Mouse (Mus musculus): ENCODE data around the gene Pkp3. TPM values are rescaled to one million over a fixed set of nuclear protein-coding genes. Genes with fewer than 3 reads are reported as not detected.

Gene Pkp3
- polyA plus RNA-seq, 1 experiment from 2014 or later = 3.1 TPM

DNA sequence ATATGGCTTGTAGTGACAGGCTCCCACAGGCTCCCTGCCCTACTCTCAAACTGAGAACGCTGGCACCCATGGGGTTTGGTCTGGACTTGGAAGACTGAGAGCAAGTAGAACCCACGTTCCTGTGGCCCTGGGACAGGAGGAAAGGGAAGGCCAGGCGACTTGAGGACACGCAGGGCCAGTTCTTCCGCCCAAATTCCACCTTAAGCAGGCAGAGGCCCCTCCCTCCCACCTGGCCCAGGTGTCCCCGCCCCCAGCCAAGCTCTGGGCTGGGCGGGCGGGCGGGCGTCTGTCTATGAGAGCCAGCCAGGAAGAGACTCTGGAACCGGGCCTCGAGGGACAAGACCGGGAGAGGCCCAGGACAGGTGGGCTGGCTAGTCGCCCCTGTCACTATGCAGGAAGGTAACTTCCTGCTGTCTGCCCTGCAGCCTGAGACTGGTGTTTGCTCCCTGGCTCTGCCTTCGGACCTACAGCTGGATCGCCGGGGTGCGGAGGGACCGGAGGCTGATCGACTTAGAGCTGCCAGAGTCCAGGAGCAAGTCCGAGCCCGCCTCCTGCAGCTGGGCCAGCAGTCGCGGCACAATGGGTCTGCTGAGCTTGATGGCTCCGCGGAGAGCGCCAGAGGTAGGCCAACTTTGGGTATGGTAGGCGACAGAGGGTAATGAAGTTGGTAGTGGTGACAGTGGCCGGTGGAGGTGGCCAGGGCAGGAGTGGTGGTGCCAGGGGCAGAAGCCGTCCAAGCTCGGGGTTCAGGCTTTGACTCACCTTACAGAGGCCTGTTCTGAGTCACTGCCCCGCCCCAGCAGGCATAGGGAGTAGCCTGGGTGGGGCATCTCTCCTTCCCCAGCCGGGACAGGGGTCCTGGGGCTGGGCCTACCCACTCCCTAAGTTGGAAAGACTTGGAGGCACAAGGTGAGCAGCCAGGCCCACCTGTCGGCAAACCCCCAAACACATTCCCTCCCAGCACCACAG, 1.7 kb downstream of the Pkp3 start:
- Histone ChIP-seq H3K4me1 (no peaks in the 10 kb centered on the region), H3K27ac (no peak overlapping the region), H3K27me3 (replicated peaks) (peaks cover 18% of the 10 kb centered on the region), H3K9ac (no peak overlapping the region), H3K36me3 (no peaks in the 10 kb centered on the region), H3K4me3 (no peak overlapping the region), H3K4me2 (replicated peaks) (no peak overlapping the region), H3K9me3 (no peaks in the 10 kb centered on the region)
- WGBS = 23% methylated on average over 34 of the region's 34 CpGs
- no peak for ATAC-seq (ENCODE audit: low FRiP score, low read depth)

DNA sequence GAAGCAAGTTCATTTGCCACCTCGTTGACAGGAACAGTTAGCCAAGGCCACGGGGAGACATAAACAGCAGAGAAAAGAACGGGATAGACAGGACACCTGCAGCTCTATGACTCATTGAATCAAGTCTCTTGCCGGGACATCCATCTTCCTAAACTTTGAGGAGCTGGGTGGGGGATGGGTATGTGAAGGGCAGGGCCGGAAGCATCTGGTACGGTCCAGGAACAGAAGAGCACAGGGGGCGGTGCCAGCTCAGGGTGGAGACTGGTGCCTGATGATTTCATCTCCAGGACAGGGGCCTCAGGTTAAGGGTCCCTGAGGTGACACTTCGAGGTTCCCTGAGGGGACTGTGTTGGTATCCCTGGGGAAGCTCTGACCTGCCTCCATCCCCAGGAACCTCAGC, 9.9 kb downstream of the Pkp3 start:
- Histone ChIP-seq H3K36me3 (no peaks in the 10 kb centered on the region), H3K27ac (no peak overlapping the region), H3K9me3 (no peaks in the 10 kb centered on the region), H3K4me3 (no peak overlapping the region), H3K27me3 (replicated peaks) (peaks cover 44% of the 10 kb centered on the region), H3K9ac (no peak overlapping the region), H3K4me1 (peaks cover 8% of the 10 kb centered on the region; the same call in 1 of the 2 replicates), H3K4me2 (replicated peaks) (peak overlapping the region; percentile 37; the same call in 1 of the 2 replicates)
- no peak for ATAC-seq (ENCODE audit: low FRiP score, low read depth)
- WGBS = 38% methylated on average over 8 of the region's 8 CpGs

DNA sequence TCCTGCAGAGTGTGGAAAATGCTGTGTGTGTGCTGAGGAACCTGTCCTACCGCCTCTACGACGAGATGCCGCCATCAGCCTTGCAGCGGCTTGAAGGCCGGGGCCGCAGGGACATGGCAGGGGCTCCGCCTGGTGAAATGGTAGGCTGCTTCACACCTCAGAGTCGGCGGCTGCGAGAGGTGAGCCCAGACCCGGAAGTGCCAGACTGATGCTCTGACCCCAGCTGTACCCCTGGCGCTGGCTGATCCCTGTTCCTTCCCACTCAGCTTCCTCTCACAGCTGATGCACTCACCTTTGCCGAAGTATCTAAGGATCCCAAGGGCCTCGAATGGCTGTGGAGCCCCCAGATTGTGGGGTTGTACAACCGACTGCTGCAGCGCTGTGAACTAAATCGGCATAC, 10.5 kb downstream of the Pkp3 start:
- H3K36me3 ChIP-seq = no peaks in the 10 kb centered on the region
- no peaks in the 10 kb centered on the region for H3K9me3 ChIP-seq
- peaks cover 44% of the 10 kb centered on the region for H3K27me3 ChIP-seq (replicated peaks)
- ATAC-seq (ENCODE audit: low FRiP score, low read depth) = no peak
- no peak overlapping the region for H3K27ac ChIP-seq
- peak overlapping the region; percentile 37 for H3K4me2 ChIP-seq (replicated peaks)
- H3K9ac ChIP-seq = no peak overlapping the region
- peaks cover 8% of the 10 kb centered on the region; the same call in 1 of the 2 replicates for H3K4me1 ChIP-seq
- WGBS = 15% methylated on average over 18 of the region's 18 CpGs
- no peak overlapping the region for H3K4me3 ChIP-seq

DNA sequence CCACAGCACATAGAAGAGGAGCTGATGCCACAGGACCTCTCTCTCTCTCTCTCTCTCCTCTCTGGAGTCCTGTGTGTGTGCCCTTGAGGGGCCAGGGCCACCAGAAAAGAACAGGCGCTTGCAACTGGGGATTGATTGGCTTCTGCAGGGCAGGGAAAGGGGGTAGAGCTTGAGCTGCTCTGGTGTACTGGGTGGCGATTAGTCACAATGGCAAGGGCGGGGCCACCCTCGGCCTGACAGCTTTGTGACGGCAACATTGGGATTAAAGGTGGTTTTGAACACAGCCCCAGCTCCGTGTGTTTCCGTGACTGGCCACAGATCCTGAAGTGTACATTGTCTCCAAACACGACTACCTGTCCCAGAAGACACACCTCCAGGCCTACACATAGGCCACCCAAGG, 12.2 kb downstream of the Pkp3 start:
- 63% methylated on average over 8 of the region's 8 CpGs for WGBS
- Histone ChIP-seq H3K36me3 (no peaks in the 10 kb centered on the region), H3K4me3 (no peak overlapping the region), H3K9ac (no peak overlapping the region), H3K4me2 (replicated peaks) (no peak overlapping the region), H3K27me3 (replicated peaks) (peaks cover 44% of the 10 kb centered on the region), H3K9me3 (no peaks in the 10 kb centered on the region), H3K27ac (no peak overlapping the region), H3K4me1 (peaks cover 12% of the 10 kb centered on the region; the same call in 1 of the 2 replicates)
- no peak for ATAC-seq (ENCODE audit: low FRiP score, low read depth)

DNA sequence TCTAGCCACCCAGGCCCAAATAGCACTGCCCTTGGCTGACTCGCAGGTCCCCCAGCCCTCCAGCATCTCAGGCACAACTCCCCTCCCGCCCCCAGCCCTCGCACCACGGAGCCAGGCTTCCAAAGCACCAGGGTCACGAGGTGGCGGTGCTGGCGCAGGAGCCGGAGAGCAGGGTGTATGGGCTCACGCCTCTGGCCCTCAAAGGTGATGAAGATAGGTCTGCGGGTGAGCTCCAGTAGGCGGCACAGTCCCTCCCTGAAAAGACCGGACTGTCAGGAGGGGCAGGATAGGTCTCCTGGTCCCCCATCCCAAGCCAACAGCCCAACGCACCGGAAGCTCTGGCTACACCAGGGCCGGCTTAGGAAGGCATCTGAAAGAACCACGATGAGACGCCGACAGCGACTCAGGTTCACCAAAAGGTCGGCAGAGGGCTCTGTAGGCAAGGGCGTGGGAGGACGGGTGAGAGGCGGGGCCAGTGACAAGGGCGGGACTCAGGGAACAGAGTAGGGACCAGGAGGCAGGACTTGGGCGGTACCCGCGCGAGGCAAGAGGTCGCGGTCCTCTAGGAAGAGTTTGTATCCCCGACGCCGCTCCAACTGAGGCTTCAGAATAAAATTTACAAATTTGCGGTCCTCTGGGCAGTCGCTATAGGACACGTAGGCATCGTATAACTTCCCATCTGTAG, 14.2 kb downstream of the Pkp3 start:
- ATAC-seq (ENCODE audit: low FRiP score, low read depth) = peak; percentile 74
- H3K4me1 ChIP-seq = peaks cover 12% of the 10 kb centered on the region; the same call in 1 of the 2 replicates

DNA sequence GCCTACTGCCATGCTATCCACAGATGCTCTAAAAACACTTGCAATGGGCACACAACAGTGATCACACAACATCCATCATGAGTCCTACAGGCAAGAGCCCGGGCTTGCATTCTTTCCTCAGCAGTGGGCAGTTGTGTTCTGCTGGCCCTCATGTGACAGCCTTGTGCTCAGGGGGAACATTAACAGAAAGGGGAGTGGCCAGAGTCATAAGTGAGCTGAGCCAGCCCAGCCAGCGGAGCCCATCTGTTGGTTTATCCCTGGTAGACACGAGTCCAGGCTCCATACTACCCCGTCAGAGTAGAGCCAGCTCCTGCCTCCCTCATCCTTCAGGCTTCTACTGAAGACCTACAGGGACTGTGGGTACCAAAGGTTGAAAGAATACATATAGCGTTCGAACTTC, 15.9 kb downstream of the Pkp3 start:
- 75% methylated on average over 6 of the region's 6 CpGs for WGBS
- no peaks in the 10 kb centered on the region for H3K36me3 ChIP-seq
- H3K9ac ChIP-seq = no peak overlapping the region
- H3K27me3 ChIP-seq (replicated peaks) = peaks cover 34% of the 10 kb centered on the region
- no peak overlapping the region for H3K4me2 ChIP-seq (replicated peaks)
- 0 out of 2 replicates have a peak, but pooled peaks cover 4% of the 10 kb centered on the region for H3K4me1 ChIP-seq
- no peak overlapping the region for H3K27ac ChIP-seq
- no peaks in the 10 kb centered on the region for H3K9me3 ChIP-seq
- no peak overlapping the region for H3K4me3 ChIP-seq
- no peak for ATAC-seq (ENCODE audit: low FRiP score, low read depth)

More for the DNA sequence above, 14.2 kb downstream of the Pkp3 start:
- H3K9ac ChIP-seq = no peak overlapping the region
- 5% methylated on average over 37 of the region's 37 CpGs for WGBS
- peak overlapping the region; percentile 56 for H3K4me2 ChIP-seq (replicated peaks)
- peak overlapping the region; percentile 7; the same call in 1 of the 2 replicates for H3K4me3 ChIP-seq
- peaks cover 41% of the 10 kb centered on the region for H3K27me3 ChIP-seq (replicated peaks)
- H3K9me3 ChIP-seq = no peaks in the 10 kb centered on the region
- H3K27ac ChIP-seq = no peak overlapping the region
- H3K36me3 ChIP-seq = no peaks in the 10 kb centered on the region

DNA sequence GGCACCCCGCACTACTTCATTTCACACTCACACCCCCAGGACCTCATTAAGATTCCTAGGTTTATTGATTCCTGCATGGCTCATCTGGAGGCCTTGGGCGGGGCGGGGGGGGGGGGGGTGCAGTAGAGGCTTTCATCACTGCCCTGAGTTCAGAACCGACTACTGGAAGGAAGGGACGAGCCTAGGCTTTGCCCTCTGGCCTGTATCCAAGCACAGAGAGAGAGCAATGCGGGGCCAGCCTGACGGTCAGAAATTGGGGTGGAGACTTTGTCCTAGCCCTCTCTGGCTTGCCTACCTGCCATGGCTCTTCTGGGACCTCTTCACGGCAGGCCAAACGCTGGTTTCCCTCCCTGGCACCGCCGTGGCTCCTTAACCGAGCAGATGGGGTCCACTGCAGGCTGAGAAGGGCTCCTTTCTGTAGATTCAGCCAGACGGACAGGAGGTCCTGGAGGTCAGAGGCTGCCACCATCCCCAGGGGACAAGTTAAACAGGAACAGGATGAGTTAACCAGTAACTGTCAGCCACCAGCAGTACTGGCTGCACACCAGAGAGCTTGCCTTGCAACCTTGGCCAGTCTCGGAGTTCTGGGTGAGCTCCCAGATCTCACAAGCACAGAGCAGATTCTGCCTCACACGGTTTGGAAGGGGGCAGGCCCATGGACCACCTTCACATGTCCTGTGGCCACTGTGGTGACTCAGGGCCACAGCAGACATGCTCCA, 16.6 kb downstream of the Pkp3 start:
- ATAC-seq (ENCODE audit: low FRiP score, low read depth) = no peak
- Histone ChIP-seq H3K9ac (no peak overlapping the region), H3K27me3 (replicated peaks) (peaks cover 34% of the 10 kb centered on the region), H3K36me3 (no peaks in the 10 kb centered on the region), H3K27ac (no peak overlapping the region), H3K9me3 (no peaks in the 10 kb centered on the region), H3K4me1 (peaks cover 6% of the 10 kb centered on the region), H3K4me3 (no peak overlapping the region), H3K4me2 (replicated peaks) (no peak overlapping the region)
- WGBS = 60% methylated on average over 15 of the region's 15 CpGs

DNA sequence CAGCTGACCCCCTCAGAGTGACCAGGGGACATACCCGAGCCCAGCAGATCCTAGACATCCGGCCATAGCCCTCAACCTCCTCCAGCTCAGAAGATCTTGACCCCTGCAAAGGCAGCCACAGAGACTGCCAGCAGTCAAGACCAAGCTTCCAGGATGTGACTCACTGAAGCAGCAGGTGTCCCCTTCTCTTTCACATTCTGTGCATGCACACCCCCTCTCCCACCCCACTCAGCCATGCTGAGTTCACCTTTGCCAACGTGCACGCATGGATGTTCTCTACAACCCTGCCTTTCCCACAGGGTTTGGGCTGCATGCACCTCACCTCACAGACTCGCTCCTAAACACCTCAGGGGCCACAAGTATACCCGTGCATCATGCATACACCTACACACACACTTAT, 18.0 kb downstream of the Pkp3 start:
- no peak for ATAC-seq (ENCODE audit: low FRiP score, low read depth)
- Histone ChIP-seq H3K4me3 (no peak overlapping the region), H3K36me3 (no peaks in the 10 kb centered on the region), H3K27me3 (replicated peaks) (peaks cover 34% of the 10 kb centered on the region), H3K4me2 (replicated peaks) (no peak overlapping the region), H3K9ac (no peak overlapping the region), H3K4me1 (peaks cover 14% of the 10 kb centered on the region), H3K27ac (no peak overlapping the region), H3K9me3 (no peaks in the 10 kb centered on the region)
- WGBS = 80% methylated on average over 6 of the region's 6 CpGs

DNA sequence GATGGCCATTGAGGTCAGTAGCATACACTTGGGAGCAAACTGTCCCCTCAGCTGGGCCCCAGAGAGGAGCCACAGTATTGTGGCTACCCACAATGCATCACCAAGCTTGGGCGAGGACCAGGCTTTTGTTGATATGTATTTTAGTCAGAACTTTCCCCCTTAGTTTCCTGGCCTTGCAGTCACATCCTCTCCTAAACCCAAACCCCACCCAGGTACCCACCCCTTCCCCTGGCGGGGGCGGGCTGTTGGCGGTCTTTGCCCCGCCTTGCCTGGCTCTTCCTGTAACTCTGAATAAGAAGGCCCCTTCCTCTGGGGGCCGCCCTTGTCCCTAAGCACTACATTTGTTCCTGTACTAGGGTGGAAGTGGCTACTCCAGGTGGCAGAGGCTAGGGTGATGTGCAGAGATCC, 18.6 kb downstream of the Pkp3 start:
- Histone ChIP-seq H3K9ac (no peak overlapping the region), H3K4me3 (no peak overlapping the region), H3K4me1 (peaks cover 14% of the 10 kb centered on the region), H3K9me3 (no peaks in the 10 kb centered on the region), H3K36me3 (no peaks in the 10 kb centered on the region), H3K27me3 (replicated peaks) (peaks cover 39% of the 10 kb centered on the region), H3K4me2 (replicated peaks) (no peak overlapping the region), H3K27ac (no peak overlapping the region)
- WGBS = 55% methylated on average over 6 of the region's 6 CpGs
- no peak for ATAC-seq (ENCODE audit: low FRiP score, low read depth)

DNA sequence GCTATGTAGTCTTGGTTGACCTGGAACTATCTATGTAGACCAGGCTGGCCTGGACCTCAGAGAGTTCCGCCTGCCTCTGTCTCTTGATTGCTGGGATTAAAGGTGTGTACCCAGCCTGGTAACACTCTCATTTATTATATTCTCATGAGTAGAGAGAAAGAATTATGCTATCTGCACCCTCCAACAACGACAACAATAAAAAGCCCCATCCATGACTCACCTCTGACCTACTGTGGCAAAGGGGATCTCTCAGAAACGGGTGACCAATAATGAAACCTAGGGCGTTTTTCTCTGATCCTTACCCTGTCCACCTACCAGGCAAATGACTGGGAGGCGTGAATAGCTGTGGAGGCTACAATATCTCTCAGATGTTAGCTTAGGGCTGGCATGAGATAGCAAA, 19.2 kb downstream of the Pkp3 start:
- no peak overlapping the region for H3K4me2 ChIP-seq (replicated peaks)
- WGBS = 84% methylated on average over 5 of the region's 5 CpGs
- H3K36me3 ChIP-seq = no peaks in the 10 kb centered on the region
- H3K9ac ChIP-seq = no peak overlapping the region
- no peak for ATAC-seq (ENCODE audit: low FRiP score, low read depth)
- H3K27me3 ChIP-seq (replicated peaks) = peaks cover 42% of the 10 kb centered on the region
- H3K4me3 ChIP-seq = no peak overlapping the region
- H3K27ac ChIP-seq = no peak overlapping the region
- H3K9me3 ChIP-seq = no peaks in the 10 kb centered on the region
- H3K4me1 ChIP-seq = peaks cover 14% of the 10 kb centered on the region

DNA sequence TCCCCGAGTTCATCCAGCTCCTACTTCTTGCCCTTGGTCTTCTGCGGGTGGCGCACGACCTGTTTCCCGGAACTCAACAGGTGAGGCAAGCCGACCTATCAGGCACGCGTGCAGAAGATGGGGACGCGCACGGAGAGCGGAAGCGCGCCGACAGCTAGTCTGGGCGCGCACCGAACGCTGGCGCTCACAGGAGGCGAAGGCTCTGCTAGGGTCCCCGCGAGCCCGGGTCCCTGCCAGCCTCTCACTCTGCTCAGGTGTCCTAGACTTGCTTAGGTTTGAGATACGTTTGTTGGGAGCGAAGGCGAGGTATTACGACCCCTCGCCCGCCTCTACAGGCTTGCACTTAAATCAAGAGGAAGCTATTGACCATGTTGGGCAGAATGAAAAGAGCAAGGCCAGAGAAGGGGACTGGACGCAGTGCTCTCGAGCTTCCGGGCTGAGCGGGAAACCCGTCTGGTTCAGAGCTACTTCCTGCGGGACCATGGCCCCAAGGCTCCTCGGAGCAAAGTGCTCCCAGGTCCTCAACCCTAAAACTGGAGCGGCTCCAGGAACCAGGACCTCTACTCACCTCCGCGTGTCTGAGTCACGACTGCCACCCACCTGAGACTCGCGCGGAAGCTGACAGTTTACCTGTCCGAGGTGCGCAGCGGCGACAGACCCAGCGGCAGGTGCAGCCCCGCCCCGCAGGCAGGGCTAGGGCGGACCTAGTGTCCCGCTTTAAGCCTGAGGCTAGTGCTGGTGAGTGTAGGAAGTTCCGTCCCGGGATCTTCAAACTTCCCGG, 22.1 kb downstream of the Pkp3 start, which contains the start of gene Sigirr:
Sigirr (minus strand) TSS at position 662 of the 781 bp plus-strand sequence.
- peaks cover 10% of the 10 kb centered on the region for H3K4me1 ChIP-seq
- no peak within 1 kb of the TSS for H3K27ac ChIP-seq
- no peaks in the 10 kb centered on the region for H3K36me3 ChIP-seq
- 2% methylated on average over 56 of the region's 56 CpGs for WGBS
- H3K4me2 ChIP-seq (replicated peaks) = peak within 1 kb of the TSS; percentile 69
- no peak for ATAC-seq (ENCODE audit: low FRiP score, low read depth)
- peak within 1 kb of the TSS; percentile 29 for H3K4me3 ChIP-seq
- H3K27me3 ChIP-seq (replicated peaks) = peaks cover 46% of the 10 kb centered on the region
- H3K9ac ChIP-seq = no peak within 1 kb of the TSS
- no peaks in the 10 kb centered on the region for H3K9me3 ChIP-seq
